Mouse (Mus musculus) brain, adult 2 months (tissue): ENCODE measurements around the gene Bnip3.

Source experiments
- DNase-seq: peaks from one replicate; pipeline ENCODE4 v3.0.0; 2011; ENCODE audit warnings: low read depth, low spot score

Gene Bnip3

DNA sequence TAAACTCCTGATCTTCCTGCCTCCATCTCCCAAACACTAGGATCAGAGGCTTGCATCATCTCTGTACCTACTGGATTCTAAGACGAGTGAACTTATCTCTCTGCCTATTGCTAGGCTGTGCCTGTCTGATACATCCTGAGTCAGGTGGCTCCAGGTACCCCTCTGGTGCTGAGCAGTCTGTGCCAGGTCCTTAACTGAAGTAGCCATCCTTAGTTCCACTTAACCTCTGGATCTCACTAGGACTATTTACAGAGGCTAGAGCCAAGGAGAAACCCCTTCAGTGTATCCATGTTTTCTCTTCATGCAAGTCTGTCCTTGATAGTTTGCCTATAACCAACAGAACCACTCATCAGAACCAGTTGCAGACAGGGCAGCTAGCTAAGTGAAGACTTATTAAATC lies 2.9 kb downstream of the Bnip3 start:
- DNase-seq = no peak

DNA sequence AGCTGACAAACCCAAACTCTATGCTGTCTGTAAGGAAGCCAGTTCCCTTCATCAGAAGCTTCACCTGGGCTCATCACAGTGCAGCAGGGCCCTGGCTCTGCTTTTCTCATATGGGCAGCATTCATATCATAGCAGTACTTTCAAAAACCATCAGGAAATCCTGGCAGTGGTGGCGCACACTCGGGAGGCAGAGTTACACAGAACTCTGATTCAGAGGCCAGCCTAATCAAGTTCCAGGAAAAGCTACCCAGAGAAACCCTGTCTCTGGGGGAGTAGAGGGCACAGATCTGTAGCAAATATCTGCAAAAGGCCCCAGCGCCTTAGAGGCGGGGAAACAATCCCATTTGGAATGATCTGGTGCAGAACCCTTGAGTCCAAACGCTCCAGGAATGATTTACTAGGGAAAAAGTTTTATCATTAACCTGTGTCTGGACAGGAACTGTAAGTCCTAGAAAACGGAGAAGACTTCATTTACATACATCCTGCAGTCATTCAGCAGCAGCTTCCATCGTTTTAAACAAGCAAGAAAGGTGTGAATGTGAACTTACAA lies 5.4 kb downstream of the Bnip3 start:
- no peak for DNase-seq

GRCm38 (mm10) chr7:138898743-138899142 lies 10.6 kb downstream of the Bnip3 start:
- DNase-seq = no peak

DNA sequence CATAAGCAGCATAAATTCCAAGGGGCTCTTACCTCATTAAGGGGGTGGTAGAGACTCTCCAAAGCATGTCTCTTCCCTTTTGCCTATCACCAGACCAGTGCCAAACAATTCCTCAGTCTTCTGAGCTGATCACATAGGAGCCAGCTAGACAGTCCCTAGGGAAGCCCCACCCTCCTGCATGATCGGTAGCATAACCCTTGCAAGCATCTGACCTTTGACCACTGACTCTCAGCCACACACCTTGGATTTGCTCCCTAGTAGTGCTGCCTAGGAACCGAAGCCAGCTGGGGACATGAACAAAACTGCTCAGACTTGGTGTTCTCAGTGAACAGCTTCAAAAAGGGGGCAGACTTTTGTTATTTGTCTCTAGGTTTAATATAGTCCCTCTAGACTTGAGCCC lies 11.2 kb downstream of the Bnip3 start:
- DNase-seq = no peak

DNA sequence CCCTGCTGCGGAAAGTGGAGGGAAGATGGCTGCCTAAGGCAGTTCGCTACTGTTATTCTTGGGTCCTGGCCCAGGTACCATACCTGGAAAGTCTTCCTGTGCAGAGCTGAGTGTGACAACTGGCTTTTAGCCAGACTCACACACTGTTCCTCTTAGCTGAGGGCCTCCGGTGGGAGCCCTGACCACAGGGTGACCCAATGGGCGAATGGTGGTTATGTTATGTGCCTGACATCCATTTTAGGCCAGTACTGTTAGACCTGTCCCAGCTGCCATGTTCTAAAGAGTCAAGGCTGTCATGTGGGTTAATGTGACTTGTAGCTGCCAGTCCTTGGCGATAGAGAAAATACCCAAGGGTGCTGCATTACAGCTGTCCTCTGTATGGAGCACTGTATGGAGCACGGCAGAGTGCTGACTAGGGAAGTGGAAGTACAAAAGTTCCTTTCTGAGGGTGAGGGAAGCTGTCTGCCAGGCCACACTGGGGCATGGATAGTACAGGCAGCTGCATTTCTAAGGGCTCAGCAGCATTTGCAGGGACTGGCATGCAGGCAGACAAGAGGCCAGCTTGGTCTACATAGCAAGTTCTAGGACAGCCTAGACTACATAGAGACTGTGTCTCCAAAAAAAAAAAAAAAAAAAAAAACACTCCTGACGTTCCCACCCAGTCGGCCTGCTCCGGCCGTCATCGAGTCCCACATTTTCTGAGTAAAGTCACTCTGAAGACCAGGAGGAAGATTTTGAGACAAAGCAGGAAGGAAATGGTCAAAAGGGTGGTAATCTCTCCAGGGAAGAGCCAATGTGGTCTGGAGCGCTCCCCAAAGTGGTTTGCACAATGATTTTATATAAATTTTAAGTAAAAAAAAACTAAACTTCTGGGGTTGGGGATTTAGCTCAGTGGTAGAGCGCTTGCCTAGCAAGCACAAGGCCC lies 23.7 kb downstream of the Bnip3 start:
- DNase-seq = no peak

- no peak for DNase-seq
These were observed 25.6 kb downstream of the Bnip3 start for GRCm38 (mm10) chr7:138883724-138884123.

DNA sequence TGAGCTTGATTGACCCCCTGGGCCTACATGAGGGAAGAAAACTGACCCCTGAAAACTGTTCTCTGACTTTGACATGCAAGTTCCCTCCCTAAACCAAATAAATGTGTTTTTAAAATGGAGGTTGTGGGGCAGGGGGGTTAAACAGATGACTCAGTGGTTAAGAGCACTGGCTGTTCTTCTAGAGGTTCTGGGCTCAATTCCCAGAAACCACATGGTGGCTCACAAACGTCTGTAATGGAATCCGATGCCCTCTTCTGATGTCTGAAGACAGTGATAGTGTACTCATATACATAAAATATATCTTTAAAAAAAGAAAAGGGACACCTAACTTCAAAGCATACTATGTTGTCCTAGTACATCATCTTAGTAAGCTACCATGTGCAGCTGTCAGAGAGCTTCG lies 34.3 kb downstream of the Bnip3 start:
- DNase-seq = peak; percentile 79

GRCm38 (mm10) chr7:138872956-138873355 lies 36.4 kb downstream of the Bnip3 start:
- no peak for DNase-seq

- DNase-seq = no peak
These were observed 41.0 kb downstream of the Bnip3 start for GRCm38 (mm10) chr7:138868316-138868715.

GRCm38 (mm10) chr7:138867286-138867685 lies 42.0 kb downstream of the Bnip3 start:
- peak; percentile 58 for DNase-seq

DNA sequence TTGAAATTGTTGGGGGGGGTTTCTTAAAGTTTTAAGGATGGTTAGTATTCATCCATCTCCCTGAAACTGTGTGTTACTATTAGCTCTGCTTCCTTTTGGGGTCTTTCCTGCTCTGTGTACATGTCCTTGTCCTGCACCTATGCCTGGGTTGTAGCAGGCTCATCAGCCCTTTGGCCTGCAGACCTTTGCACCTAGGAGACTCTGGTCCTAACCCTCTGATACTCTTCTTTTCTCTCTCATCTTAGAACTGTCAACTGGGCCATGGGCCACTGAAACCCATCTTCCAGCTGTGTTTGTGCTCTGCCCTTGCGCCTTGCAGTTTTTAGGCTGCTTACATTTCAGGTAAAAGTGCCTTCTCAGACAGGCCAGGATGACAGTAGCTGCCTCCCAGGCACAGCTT lies 44.5 kb downstream of the Bnip3 start:
- no peak for DNase-seq

- peak; percentile 68 for DNase-seq
These were observed 45.3 kb downstream of the Bnip3 start for GRCm38 (mm10) chr7:138863950-138864572.

- DNase-seq = peak; percentile 80
These were observed 52.6 kb downstream of the Bnip3 start for GRCm38 (mm10) chr7:138856670-138857069.

- DNase-seq = no peak
These were observed 55.1 kb downstream of the Bnip3 start for GRCm38 (mm10) chr7:138854201-138854600.

DNA sequence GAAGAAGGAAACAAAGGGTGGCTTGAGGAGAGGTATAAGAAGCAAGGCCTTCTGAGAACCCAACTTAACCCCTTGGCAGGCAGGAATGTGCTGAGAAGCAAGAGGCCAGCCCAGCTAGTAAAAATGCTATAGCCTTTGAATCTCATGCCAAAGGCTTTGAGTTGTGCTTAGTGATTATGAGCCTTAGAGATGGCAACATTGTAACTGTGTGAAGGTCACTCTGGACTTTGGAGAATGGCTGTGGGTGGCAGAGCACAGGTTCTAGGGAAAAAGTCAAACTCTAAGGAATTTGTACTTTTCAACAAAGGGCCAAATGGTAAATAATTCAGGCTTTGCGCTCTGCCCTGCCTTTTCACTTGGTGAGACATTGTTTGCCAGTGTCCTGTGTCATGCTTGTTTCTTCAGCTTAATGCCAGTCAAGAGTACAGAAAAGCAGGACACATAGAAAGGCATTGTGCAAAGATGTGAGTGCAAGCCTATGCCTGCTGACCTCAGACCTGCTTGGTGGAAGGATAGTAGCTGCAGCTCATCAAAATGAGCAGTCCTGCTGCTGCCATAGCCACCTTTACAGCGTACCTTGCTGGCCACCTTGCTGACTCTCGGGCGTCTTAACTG lies 55.8 kb downstream of the Bnip3 start:
- DNase-seq = no peak

- no peak for DNase-seq
These were observed 59.2 kb downstream of the Bnip3 start for GRCm38 (mm10) chr7:138850083-138850482.

DNA sequence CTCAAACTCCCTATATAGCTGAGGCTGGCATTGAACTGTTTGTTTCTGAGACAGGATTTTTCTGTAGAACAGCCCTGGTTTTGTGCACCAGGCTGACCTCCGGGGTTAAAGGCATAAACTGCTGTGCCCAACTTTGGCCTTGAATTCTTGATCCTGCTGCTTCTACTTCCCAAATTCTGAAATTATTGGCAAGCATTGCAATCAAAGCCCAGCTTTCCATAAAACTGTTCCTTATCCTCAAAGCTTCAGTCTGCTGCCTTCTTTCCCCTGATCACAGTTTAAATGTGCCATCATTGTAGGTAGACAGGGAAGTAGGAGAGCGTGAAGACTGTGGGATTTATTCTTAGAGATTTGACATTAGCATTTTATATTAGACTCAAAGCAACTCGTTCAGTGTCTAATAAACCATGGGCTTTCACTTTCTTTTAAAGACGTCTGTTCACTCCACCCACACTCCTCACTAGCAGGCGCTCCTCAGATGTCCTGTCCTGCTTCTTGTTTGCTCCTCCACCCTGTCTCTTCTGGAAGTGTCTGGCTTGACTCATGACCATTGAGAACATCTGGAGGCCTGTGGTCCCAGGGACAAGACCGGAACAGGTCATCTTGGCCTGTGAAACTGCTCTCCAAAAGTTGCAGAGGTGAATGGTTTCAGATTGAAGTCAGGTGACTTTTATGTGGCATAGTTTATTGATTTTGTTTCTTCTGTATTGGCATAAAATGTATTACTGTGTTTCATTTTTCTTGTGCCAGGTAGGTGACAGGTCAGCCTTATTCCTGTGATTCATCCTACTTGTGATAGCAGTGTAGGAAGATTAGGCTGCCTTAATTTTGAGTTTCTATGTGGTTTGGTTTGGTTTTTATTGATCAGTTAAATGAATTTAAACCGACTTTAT lies 61.0 kb downstream of the Bnip3 start:
- no peak for DNase-seq

DNA sequence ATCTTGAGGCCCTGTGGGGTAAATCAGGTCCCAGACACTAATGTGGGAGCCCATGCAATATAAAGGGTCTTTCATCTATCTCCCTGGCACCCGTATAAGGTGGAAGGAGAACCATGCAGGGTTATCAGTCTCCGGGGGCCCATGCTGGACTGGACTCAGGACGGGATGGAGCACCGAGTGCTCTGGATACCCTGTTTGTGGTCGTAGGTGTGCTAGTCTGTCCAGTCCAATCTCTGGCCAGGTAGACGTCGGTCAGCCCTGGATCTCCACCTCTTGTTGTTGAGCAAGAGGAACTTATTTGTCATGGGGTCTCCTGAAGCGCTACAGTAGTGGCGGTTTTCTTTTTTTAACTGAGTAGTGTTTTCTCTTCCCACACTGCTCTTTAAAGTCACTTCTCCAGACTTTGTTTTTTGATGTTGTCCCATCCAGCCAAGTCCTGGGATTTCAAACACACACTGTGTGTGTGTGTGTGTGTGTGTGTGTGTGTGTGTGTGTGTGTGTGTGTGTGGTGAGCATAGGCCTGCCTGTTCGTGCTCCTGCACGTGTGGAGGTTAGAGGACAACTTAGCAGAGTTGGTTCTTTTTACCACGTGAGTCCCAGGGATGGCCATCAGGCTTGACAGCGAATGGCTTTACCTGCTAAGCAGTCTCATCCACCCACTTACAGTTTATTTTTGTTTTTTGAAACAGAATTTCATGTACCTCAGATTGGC lies 61.8 kb downstream of the Bnip3 start:
- no peak for DNase-seq

GRCm38 (mm10) chr7:138846502-138846991 lies 62.8 kb downstream of the Bnip3 start:
- no peak for DNase-seq
